Mouse (Mus musculus) colon, adult 2 months (tissue): ENCODE results near the gene Plcd4. TPM values are rescaled to one million over a fixed set of nuclear protein-coding genes. Genes with fewer than 3 reads are reported as not detected.

Source experiments
- polyA plus RNA-seq: library from polyadenylated mRNA; depleted of rRNA; stranded (reverse); fragments of >200 nt; gene quantifications from 2 replicates; pipeline ENCODE4 v1.2.3, GENCODE M21; 2012; rRNA removed

The Plcd4 gene
- polyA plus RNA-seq, result 0.39 and 0.48 TPM in 2 replicates

DNA sequence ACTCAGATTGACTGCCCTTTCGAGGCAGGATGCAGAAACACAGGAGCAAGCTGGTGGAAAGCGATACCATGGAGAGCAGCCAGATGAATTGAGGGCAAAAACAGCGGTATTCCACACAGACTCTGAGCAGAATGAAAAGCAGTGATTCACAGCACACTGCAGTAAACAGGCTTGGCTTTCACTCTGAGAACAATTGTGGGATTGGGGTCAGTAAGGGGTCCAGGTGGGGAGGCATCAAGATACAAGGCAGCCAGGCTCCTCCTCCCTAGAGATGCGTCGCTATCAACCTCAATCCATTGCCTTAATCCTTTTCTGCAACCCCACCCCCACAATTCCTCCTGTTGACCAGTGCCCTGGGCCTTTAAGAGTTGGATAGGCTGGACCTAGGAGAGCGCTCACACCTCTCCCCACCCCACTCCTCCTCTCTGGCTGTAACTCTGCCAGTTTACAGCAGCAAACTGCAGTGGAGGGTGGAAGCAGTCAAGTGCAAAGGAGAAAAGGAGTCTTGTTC lies at the start of gene Plcd4:
Plcd4 (plus strand) TSS at position 438 of the 511 bp plus-strand sequence.

DNA sequence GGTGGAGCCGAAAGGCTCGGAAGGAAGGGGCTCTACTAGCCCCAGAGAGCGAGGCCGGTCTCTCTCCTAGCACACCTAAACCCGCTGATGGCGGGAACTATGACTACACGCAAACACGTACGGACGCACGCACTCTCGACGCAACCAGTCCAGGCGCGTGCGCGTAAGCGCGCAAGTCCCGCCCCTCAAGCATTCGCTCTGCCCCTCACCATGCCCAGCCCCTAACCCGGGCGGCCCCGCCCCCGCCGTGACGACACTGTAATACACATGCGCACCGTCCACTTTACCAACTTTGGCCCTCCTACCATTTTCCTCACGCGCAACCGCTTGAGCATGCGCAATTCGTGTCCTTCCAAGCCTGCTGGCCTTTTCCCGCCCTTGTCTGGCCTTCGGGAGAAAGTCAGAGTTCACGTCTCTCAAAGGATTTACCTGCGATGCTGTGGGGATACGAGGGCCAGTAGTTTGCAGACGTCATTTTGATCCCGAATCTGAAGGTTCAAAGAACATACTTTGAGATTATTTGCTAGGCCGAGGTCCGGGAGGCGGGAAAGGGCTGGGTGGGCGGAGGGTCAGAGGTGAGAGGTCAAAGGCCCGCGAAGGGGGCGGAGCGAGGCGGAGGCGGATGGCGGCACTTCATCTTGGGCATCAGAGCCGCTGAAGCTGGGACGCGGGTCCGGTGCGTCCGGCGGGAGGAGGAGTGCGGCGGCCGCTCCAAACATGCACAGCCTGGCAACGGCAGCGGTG lies 36.8 kb upstream of the Plcd4 start, which contains the start of gene Cnot9:
Cnot9 (plus strand) TSS at position 338 of the 744 bp plus-strand sequence.

DNA sequence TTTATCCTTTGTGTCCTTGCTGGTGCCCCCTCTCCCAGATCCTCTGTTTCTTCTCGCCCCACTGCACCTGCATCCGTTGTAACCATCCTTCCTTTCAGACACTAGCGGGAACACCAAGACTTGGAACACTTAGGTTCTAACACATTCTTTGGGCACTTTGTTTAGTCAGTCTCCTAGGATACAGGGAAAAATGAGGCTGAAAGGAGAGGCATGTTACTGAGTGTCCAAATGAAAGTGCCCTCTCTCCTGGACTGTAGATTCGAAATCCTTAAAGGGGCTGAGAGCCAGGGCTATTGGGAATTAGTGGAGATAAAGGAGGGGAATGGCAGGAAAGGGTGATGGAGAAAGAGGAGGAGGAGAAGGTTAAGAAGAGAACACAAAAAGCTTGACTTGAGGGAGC lies 1.5 kb downstream of the Plcd4 start, which contains the start of gene Usp37:
Usp37 (minus strand) TSS at position 101 of the 400 bp plus-strand sequence.

DNA sequence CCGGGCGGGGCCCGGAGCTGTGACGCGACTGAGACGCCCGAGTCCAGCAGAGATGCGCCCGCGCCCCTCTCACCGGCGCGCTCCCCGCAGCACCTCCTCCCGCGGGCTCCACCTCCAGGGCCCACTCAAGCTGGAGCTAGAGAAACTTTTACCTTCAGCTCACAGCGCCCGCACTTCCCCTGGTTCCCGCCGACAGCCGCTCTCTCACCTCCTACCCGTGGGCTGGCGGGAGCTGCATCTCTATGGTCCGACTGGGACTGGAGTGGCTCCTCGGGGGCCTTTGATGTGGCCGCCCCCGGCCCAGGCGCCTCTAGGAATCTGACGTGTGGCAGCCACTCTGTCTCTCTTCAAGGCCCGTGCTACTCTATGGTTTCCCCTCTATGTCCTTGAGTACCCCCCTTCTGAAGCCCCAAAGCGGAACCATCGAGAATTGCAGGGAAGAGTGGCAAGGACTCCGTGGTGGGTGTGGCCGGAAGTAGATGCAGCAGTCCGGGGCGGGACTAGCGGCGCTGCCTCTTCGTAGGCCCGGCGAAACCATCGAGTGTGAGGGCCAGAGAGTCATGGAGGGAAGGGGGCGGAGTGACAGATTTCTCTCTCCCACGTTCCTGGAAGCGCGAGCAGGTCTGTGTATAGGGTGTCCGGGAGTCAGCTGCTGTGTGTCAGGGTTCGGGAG lies 45.2 kb downstream of the Plcd4 start, which contains the start of the genes Zfp142 and Bcs1l:
Zfp142 (minus strand) TSS at position 474 of the 673 bp plus-strand sequence.
Bcs1l (plus strand) TSS at position 517 of the 673 bp plus-strand sequence.

DNA sequence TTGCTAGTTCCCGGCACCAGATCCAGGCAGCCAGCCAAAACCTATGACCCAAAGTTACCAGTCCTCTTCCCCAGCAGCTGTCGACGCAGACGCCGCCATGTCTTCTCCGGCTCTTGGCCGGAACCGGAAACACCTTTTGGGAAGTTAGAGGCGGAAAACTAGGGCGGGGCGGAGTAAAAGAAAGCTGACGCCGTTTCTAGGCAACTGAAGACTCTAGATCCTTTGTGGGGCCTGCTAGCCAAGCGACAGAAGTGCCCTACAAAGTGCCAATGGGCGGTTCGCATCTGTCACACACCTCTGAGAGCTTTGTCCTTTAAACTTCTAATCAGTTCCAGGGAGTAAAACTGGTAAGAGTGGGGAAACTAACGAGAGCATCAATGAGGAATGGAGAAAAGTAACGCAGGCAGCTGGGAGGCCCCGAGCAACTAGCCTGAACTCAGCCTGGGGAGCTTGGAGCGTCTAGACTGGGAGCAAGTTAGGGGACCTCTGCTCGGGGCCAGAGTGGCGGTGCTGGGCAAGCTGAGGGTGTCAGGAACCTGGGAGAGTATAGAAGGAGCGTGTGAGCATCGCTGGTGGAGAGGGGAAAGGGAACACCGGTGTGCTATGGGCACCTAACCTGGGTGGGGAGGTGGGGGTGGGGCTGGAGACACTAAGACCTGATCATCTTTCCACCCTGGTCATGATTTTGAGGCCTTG lies 58.7 kb downstream of the Plcd4 start, which contains the start of the genes Rnf25 and Stk36:
Rnf25 (minus strand) TSS at position 131 of the 696 bp plus-strand sequence.
Stk36 (plus strand) TSS at position 179 of the 696 bp plus-strand sequence.

Other genes starting within 250 kb of the Plcd4 start
- gene Tmbim1, start 237.3 kb upstream of the Plcd4 start, polyA plus RNA-seq, result 547 and 710 TPM in 2 replicates
- 0.74 and 0.82 TPM in 2 replicates for gene Catip, start 180.8 kb upstream of the Plcd4 start, polyA plus RNA-seq
- gene Slc11a1, start 167.7 kb upstream of the Plcd4 start, polyA plus RNA-seq, result 24.8 and 26.6 TPM in 2 replicates
- 118 and 150 TPM in 2 replicates for gene Ctdsp1, start 151.4 kb upstream of the Plcd4 start, polyA plus RNA-seq
- 160 and 174 TPM in 2 replicates for gene Vil1, start 133.5 kb upstream of the Plcd4 start, polyA plus RNA-seq
- 15.5 and 16.0 TPM in 2 replicates for gene Cnot9, start 36.8 kb upstream of the Plcd4 start, polyA plus RNA-seq
- gene Usp37, start 1.4 kb downstream of the Plcd4 start, polyA plus RNA-seq, result 2.5 and 3.0 TPM in 2 replicates
- gene Zfp142, start 45.4 kb downstream of the Plcd4 start, polyA plus RNA-seq, result 10.1 and 10.3 TPM in 2 replicates
- 11.6 and 12.0 TPM in 2 replicates for gene Bcs1l, start 45.4 kb downstream of the Plcd4 start, polyA plus RNA-seq
- 31.5 and 35.7 TPM in 2 replicates for gene Rnf25, start 58.5 kb downstream of the Plcd4 start, polyA plus RNA-seq
- 1.9 and 4.1 TPM in 2 replicates for gene Stk36, start 58.6 kb downstream of the Plcd4 start, polyA plus RNA-seq
- gene Ttll4, start 118.9 kb downstream of the Plcd4 start, polyA plus RNA-seq, result 9.9 and 11.5 TPM in 2 replicates
- 18.0 and 21.2 TPM in 2 replicates for gene Cyp27a1, start 170.7 kb downstream of the Plcd4 start, polyA plus RNA-seq
- gene Prkag3, start 206.3 kb downstream of the Plcd4 start, polyA plus RNA-seq, result 0.24 and 0.26 TPM in 2 replicates
- 4.8 and 5.1 TPM in 2 replicates for gene Wnt6, start 229.0 kb downstream of the Plcd4 start, polyA plus RNA-seq
- gene Wnt10a, start 248.6 kb downstream of the Plcd4 start, polyA plus RNA-seq, result 0.10 and 0.15 TPM in 2 replicates